Comparison of ENCODE assay signal across 8 mouse cellular contexts in genomic region chrX:71214441-71215112, GRCm38 (mm10). TPM values are rescaled to one million over a fixed set of nuclear protein-coding genes. Genes with fewer than 3 reads are reported as not detected.
DNase-seq lines count a peak whose midpoint lies in the region; ATAC-seq and TF ChIP-seq lines count a peak whose summit lies in the region.

No protein-coding gene starts in this region.

- TF ChIP-seq POLR2A in cortical plate, adult 2 months (IDR thresholded peaks at IDR 0.05; ENCODE audit: extremely low read depth, insufficient read depth, low read length) = no peak

- H3K9me3 ChIP-seq in megakaryocyte, embryonic 14.5 days = no peaks in the 10 kb centered on the region

- peak; percentile 94 for ATAC-seq in activated CD4-positive, CD25-positive, alpha-beta regulatory T cell, adult 4 months

- TF ChIP-seq CTCF in cortical plate, adult 2 months (IDR thresholded peaks at IDR 0.05; ENCODE audit: extremely low read depth, insufficient read depth, low read length) = no peak

- H3K27me3 ChIP-seq in megakaryocyte, embryonic 14.5 days (replicated peaks) = peaks cover 4% of the 10 kb centered on the region

- DNase-seq in gastrocnemius, adult 8-10 months (ENCODE audit: low spot score in 2 of 2) = peak; percentile 77 to 86
- peak; percentile 41 for DNase-seq in hindlimb bud, embryonic 11.5 days (ENCODE audit: extremely low spot score, low read depth, low spot score)
- DNase-seq in left cerebral cortex, adult 8-10 months (ENCODE audit: low spot score in 2 of 2) = peak; percentile 55 to 88
- DNase-seq in right cerebral cortex, postnatal 25 days = peak; percentile 68
- peak; percentile 77 to 84 for DNase-seq in urinary bladder, postnatal 4 days (ENCODE audit: low spot score in 2 of 2)

- H3K36me3 ChIP-seq in megakaryocyte, embryonic 14.5 days (replicated peaks; ENCODE audit: low read length) = no peaks in the 10 kb centered on the region

- H3K27ac ChIP-seq in cortical plate, adult 2 months (ENCODE audit: insufficient read depth, low read length) = no peak overlapping the region

- H3K4me3 ChIP-seq in cortical plate, adult 2 months (ENCODE audit: insufficient read depth, low read length) = peak overlapping the region; percentile 78
- peak overlapping the region; percentile 92 for H3K4me3 ChIP-seq in megakaryocyte, embryonic 14.5 days (replicated peaks)

- H3K4me1 ChIP-seq in cortical plate, adult 2 months (ENCODE audit: control insufficient read depth, insufficient read depth, low read length) = no peaks in the 10 kb centered on the region; the same call in 1 of the 2 replicates
- H3K4me1 ChIP-seq in megakaryocyte, embryonic 14.5 days = 0 out of 2 replicates have a peak, but pooled peaks cover 4% of the 10 kb centered on the region

RNA-seq across cellular contexts. Expression of gene Mtm1, which starts 4.0 kb away (rescaled TPM):
- polyA plus RNA-seq in activated CD4-positive, CD25-positive, alpha-beta regulatory T cell, adult 4 months (2017; shearing (Covaris generic)) = 1 to 10 TPM; 9.1 to 9.8 TPM
- polyA plus RNA-seq in cortical plate, adult 2 months (2012; rRNA removed) = 6.0 and 6.5 TPM in 2 replicates
- 10 to 100 TPM; 11.7 to 13.9 (median 12.5) TPM for total RNA-seq in gastrocnemius, adult 8-10 months (2022)
- total RNA-seq in left cerebral cortex, adult 8-10 months (2022) = 1 to 10 TPM; 8.2 to 8.9 (median 8.5) TPM
- polyA plus RNA-seq in megakaryocyte, embryonic 14.5 days (2012; ENCODE audit: insufficient read depth, low replicate concordance) = 0.39 TPM in 1 of 2 replicates, not detected in the other
